Mouse (Mus musculus): ENCODE data around the gene Ceacam2.
"Not testable (repeated sequence)": the region's sequence is repeated elsewhere in the genome, so short reads cannot be mapped to it uniquely, and the experiment has no call there.

Ceacam2 gene

DNA sequence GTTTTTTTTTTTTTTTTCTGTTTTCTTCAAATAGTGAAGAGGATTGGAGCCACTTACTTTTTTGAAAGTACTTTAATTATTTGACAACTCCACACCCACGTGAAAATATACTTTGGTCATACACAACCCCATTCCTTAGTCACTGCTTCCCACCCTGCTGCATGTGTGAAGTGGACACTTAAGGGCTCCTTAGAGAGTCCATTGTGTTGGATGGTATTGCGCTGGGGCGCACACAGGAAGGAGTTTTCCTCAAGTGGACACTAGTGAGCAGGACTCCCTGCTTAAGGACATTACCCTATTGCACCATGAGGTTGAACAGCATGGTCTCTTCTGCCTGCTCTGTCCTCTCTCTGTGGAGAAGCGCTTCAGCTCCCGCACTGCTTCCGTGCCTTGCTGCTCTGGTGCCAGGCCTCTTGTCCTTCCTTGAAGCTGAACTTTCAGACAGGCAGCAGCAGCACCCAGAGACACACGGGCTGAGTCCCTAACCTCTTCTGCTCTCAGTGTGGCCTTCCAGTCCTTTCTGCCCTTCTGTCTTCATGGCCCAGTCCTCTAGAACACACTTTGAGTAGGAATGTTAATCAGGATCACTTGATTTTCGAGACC is 56.4 kb downstream of the Ceacam2 start:
- no peak for DNase-seq (ENCODE audit: low spot score)

- not testable (repeated sequence) for DNase-seq (ENCODE audit: low spot score)
Measured at GRCm38 (mm10) chr7:25480791-25481190, 58.9 kb downstream of the Ceacam2 start.

- DNase-seq (ENCODE audit: low spot score), result no peak
Measured at GRCm38 (mm10) chr7:25479440-25479839, 60.2 kb downstream of the Ceacam2 start.

- not testable (repeated sequence) for DNase-seq (ENCODE audit: low spot score)
Measured at GRCm38 (mm10) chr7:25477752-25478093, 61.9 kb downstream of the Ceacam2 start.

GRCm38 (mm10) chr7:25477091-25477751 is 62.4 kb downstream of the Ceacam2 start, which contains the start of gene Ceacam1:
Gene Ceacam1, minus strand, starts transcription at chr7:25477603.
- DNase-seq (ENCODE audit: low spot score), result not testable (repeated sequence)

GRCm38 (mm10) chr7:25471821-25472220 is 67.8 kb downstream of the Ceacam2 start:
- not testable (repeated sequence) for DNase-seq (ENCODE audit: low spot score)
